Mouse (Mus musculus) C2C12 (cell line): Measurements from ENCODE around the gene Rap1b. TPM values are rescaled to one million over a fixed set of nuclear protein-coding genes. Genes with fewer than 3 reads are reported as not detected.

ENCODE experiments used
- H3K27me3 ChIP-seq: one replicate; pipeline ENCODE4 v1.6.1; 2011; ENCODE audit not compliant: control insufficient read depth, insufficient read depth, insufficient read length
- H3K36me3 ChIP-seq: one replicate; pipeline ENCODE4 v1.6.1; 2011; ENCODE audit not compliant: control insufficient read depth, insufficient read depth
- H3K4me3 ChIP-seq: one replicate; pipeline ENCODE4 v1.5.1; 2011; ENCODE audit warnings: mild to moderate bottlenecking, control low read depth; ENCODE audit not compliant: poor library complexity, insufficient read depth, severe bottlenecking
- H3K79me2 ChIP-seq: one replicate; pipeline ENCODE4 v1.6.1; 2011; ENCODE audit not compliant: control insufficient read depth, insufficient read depth
- H3K79me3 ChIP-seq: one replicate; pipeline ENCODE4 v1.6.1; 2011; ENCODE audit warnings: low read depth, control low read depth
- H3ac ChIP-seq: one replicate; pipeline ENCODE3; 2011; ENCODE audit warnings: low read depth; ENCODE audit not compliant: control insufficient read depth, insufficient read length
- CEBPB ChIP-seq: IDR thresholded peaks from one replicate; pipeline ENCODE4 v1.6.1; 2011; ENCODE audit warnings: low read depth, mild to moderate bottlenecking, control low read depth, moderate library complexity
- CTCF ChIP-seq: IDR thresholded peaks from one replicate; pipeline ENCODE4 v1.5.1; 2011; ENCODE audit not compliant: control insufficient read depth, insufficient read depth, insufficient read length
- FOSL1 ChIP-seq: IDR thresholded peaks from one replicate; pipeline ENCODE4 v1.8.0; 2011; ENCODE audit warnings: mild to moderate bottlenecking, low read length; ENCODE audit not compliant: poor library complexity, insufficient read depth, severe bottlenecking
- MAX ChIP-seq: IDR thresholded peaks from one replicate; pipeline ENCODE4 v1.6.1; 2011; ENCODE audit warnings: mild to moderate bottlenecking, control low read depth
- MYOD1 ChIP-seq: IDR thresholded peaks from one replicate; pipeline ENCODE4 v1.6.1; 2011; ENCODE audit warnings: low read depth; ENCODE audit not compliant: control insufficient read depth, insufficient read length
- MYOG ChIP-seq: IDR thresholded peaks from one replicate; pipeline ENCODE4 v1.6.1; 2011; ENCODE audit not compliant: control insufficient read depth, insufficient read length; ENCODE audit errors: extremely low read depth
- USF1 ChIP-seq: IDR thresholded peaks from one replicate; pipeline ENCODE4 v1.6.1; 2011; ENCODE audit warnings: low read depth, mild to moderate bottlenecking, control low read depth, moderate library complexity
- polyA plus RNA-seq: library from polyadenylated mRNA; unstranded; fragments of >200 nt; fragmentation: generic; extraction: Trizol; gene quantifications from one replicate; pipeline ENCODE4 v1.2.1, GENCODE M21; 2012; ENCODE audit warnings: missing spikeins

Gene Rap1b
- polyA plus RNA-seq, 1 experiment: 54.9 TPM

DNA sequence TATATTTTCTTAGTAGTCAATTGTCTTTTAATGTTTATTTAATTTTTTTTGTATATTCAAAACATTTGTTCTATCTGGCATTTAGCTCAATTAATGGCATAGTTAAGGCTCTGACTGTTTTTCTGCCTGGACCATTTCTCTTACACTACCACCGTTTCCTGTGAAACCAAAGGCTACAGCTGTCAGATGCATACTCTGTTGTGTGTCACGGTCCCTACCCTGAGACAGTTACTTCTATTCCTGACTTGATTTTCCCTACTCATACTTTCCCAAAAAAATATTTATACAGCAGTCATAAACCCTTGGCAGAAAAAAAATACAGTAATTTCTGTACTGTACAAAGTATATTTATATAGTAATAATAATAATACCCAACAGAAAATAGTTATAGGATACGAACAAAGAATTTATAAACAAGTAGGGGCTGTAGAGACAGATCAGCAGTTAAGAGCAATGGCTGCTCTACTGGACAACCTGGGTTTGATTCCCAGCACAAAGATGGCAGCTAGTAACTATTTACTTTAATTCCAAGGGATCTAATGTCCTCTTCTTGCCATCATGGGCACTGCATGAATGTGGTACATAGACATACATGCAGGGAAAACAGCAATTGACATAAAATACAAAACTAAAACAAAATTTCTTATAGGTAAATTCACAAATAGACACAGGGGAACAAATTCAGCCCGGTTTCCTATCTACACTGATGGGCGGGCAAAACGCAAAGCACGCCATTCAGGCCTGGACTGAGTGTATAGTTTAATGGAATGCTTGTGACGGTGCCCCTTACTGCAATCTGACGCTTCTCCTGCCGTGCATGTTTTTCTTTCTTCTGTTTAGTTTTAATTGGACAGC is 78.3 kb downstream of the Rap1b start:
- H3ac ChIP-seq: no peak overlapping the region
- no peak overlapping the region for H3K4me3 ChIP-seq
- TF ChIP-seq MAX (no peak), FOSL1 (no peak), MYOD1 (no peak), USF1 (no peak), CEBPB (no peak), MYOG (no peak), CTCF (no peak)
- H3K36me3 ChIP-seq: peaks cover 88% of the 10 kb centered on the region
- no peaks in the 10 kb centered on the region for H3K27me3 ChIP-seq
- no peaks in the 10 kb centered on the region for H3K79me3 ChIP-seq
- H3K79me2 ChIP-seq: no peaks in the 10 kb centered on the region

DNA sequence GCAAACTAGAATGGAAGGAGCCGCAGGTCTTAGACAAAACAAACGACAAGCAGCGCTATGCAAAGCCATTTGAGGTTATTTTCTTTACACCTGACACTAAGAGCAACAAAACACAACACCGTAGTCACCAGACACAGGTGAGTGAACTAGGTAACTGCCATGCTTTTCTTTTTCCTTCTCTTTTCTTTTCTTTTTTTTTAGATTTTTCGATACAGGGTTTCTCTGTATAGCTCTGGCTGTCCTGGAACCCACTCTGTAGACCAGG is 79.0 kb downstream of the Rap1b start:
- peaks cover 90% of the 10 kb centered on the region for H3K36me3 ChIP-seq
- TF ChIP-seq MAX (no peak), CTCF (no peak), MYOD1 (no peak), MYOG (no peak)
- H3K4me3 ChIP-seq: no peak overlapping the region
- no peaks in the 10 kb centered on the region for H3K79me3 ChIP-seq
- H3K27me3 ChIP-seq: no peaks in the 10 kb centered on the region
- H3K79me2 ChIP-seq: no peaks in the 10 kb centered on the region
- H3ac ChIP-seq: no peak overlapping the region

DNA sequence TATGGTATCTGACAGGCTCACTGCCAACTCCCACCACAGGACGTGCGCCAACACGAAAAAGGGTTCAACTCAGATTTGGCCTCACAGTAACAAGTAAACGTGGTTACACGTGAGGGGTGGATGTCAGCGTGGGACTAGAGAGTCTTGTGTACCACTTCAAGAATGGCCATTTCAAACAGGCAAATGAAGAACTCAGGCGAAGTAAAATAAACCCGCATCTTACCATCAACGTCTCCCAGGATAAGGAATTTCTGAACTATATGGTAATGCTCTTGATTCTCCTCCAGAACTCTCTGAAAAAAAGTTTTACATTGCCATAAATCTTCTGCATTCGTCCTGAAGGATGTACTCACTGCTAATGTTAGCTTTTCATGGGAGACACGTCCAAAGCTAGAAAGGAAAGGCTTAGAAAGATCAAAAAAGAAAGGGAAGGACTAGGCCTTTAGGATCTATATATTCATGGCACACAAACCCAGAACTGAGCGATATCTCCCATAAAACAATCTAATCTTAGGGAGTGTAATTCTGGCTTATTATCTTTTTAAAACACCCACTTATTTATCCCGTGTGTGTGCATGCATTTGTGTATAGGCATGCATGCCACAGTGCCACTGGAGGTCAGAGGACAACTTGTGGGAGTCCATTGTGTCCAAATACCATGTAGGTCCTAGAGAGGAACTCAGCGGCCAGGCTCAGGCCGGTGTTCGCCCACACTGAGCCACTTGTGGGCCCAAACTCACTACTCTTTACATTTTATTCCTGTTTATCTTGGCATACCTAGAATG is 79.5 kb downstream of the Rap1b start:
- Histone ChIP-seq H3K79me3 (no peaks in the 10 kb centered on the region), H3K79me2 (no peaks in the 10 kb centered on the region), H3K4me3 (no peak overlapping the region), H3K36me3 (peaks cover 90% of the 10 kb centered on the region), H3K27me3 (no peaks in the 10 kb centered on the region), H3ac (no peak overlapping the region)
- no peak for TF ChIP-seq MYOG
- TF ChIP-seq MYOD1: no peak
- no peak for TF ChIP-seq CEBPB
- TF ChIP-seq CTCF: no peak
- no peak for TF ChIP-seq USF1
- TF ChIP-seq FOSL1: no peak
- TF ChIP-seq MAX: no peak

DNA sequence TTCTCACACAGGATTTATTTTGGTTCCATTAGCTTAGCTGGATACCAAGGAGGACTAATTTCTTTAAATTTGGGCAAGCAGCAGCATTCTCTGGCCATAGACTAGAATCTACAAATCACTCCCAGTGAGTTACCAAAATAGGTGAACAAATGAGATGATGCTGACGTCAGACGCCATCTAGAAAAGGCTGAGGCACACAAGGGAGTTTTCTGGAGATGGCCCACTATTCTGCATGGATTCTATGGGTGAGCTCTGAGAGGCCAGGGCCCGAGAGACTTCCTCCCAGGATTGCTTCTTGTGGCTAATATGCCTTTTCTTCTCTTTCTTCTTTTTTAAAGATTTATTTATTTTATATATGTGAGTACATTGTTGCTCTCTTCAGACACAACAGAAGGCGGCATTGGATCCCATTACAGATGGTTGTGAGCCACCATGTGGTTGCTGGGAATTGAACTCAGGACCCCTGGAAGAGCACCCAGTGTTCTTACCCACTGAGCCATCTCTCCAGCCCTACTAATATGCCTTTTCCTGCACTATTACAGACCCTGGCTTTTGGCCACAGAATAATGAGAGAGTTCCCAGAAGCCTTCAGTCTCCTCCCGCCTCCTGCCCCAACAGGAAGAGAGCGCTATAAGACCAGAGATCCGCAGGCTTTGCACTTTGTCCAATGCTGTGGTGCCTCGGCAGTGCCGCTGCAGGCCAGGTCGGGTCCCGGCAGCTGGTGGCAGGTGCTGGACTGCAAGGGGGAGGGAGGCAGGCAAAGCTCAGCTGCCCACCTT is 80.5 kb downstream of the Rap1b start:
- H3K36me3 ChIP-seq: peaks cover 90% of the 10 kb centered on the region
- no peaks in the 10 kb centered on the region for H3K79me3 ChIP-seq
- H3K4me3 ChIP-seq: no peak overlapping the region
- no peak overlapping the region for H3ac ChIP-seq
- H3K79me2 ChIP-seq: no peaks in the 10 kb centered on the region
- no peaks in the 10 kb centered on the region for H3K27me3 ChIP-seq
- no peak for TF ChIP-seq MYOG
- no peak for TF ChIP-seq MAX
- no peak for TF ChIP-seq USF1
- no peak for TF ChIP-seq CTCF
- no peak for TF ChIP-seq FOSL1
- no peak for TF ChIP-seq CEBPB
- TF ChIP-seq MYOD1: no peak

DNA sequence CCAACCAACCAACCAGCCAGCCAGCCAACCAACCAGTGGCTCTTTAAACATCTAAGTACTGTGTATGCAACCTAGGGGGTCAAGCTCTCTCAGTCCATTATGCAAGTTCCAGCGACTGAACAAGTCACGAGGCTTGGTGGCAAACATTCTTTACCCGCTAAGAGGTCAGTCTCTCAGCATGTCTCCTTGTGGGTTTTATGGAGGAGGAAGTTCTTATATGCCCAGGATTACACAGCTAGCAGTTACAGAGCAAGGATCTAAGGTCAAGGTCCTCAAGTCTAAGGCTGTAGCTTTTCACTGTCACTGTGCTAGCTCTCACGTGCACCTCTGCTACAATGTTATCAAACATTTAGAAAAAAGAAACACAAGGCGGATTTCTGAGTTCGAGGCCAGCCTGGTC is 81.2 kb downstream of the Rap1b start:
- no peaks in the 10 kb centered on the region for H3K79me2 ChIP-seq
- H3ac ChIP-seq: no peak overlapping the region
- no peaks in the 10 kb centered on the region for H3K27me3 ChIP-seq
- TF ChIP-seq MYOG: no peak
- no peak overlapping the region for H3K4me3 ChIP-seq
- no peaks in the 10 kb centered on the region for H3K79me3 ChIP-seq
- peaks cover 90% of the 10 kb centered on the region for H3K36me3 ChIP-seq

Other genes with a start within 250 kb of the Rap1b start
- gene Cpm, start 216.5 kb downstream of the Rap1b start, polyA plus RNA-seq: 0.06 TPM
- 36.0 TPM for gene Mdm2, start 135.3 kb downstream of the Rap1b start, polyA plus RNA-seq
- 12.8 TPM for gene Slc35e3, start 99.7 kb downstream of the Rap1b start, polyA plus RNA-seq
- 41.2 TPM for gene Nup107, start 53.3 kb downstream of the Rap1b start, polyA plus RNA-seq